Comparison of ENCODE assay signal across 21 mouse cellular contexts in genomic region chr4:35477211-35478005, GRCm38 (mm10).
DNase-seq lines count a peak whose midpoint lies in the region; ATAC-seq lines count a peak whose summit lies in the region.
"Had no signal": no experiment of that assay in that cellular context is flagged by ENCODE, and none has a peak within 500 bp of the region (broad histone marks: within the 10 kb centered on the region; RNA-seq: fewer than 3 reads in every experiment).

No protein-coding gene starts in this region.

- H3K9me3 ChIP-seq in hindbrain, embryonic 11.5 days (ENCODE audit: control insufficient read depth, low read length) = no peaks in the 10 kb centered on the region
- H3K9me3 ChIP-seq in hindbrain, embryonic 14.5 days (ENCODE audit: control insufficient read depth, low read length) = no peaks in the 10 kb centered on the region
- H3K9me3 ChIP-seq in embryonic facial prominence, embryonic 11.5 days (replicated peaks; ENCODE audit: control insufficient read depth, low read length) = no peaks in the 10 kb centered on the region
- no peaks in the 10 kb centered on the region for H3K9me3 ChIP-seq in limb, embryonic 11.5 days (ENCODE audit: control insufficient read depth, low read length)
- H3K9me3 ChIP-seq: forebrain, embryonic 15.5 days; heart, embryonic 15.5 days had no signal

- H3K4me1 ChIP-seq in hindbrain, embryonic 11.5 days (replicated peaks; ENCODE audit: control insufficient read depth, insufficient read depth, low read length) = no peaks in the 10 kb centered on the region
- H3K4me1 ChIP-seq in hindbrain, embryonic 14.5 days (replicated peaks; ENCODE audit: control insufficient read depth, insufficient read depth, low read length) = no peaks in the 10 kb centered on the region
- no peaks in the 10 kb centered on the region for H3K4me1 ChIP-seq in embryonic facial prominence, embryonic 11.5 days (ENCODE audit: control insufficient read depth, insufficient read depth, low read length)
- no peaks in the 10 kb centered on the region for H3K4me1 ChIP-seq in limb, embryonic 11.5 days (ENCODE audit: control insufficient read depth, insufficient read depth, low read length)
- H3K4me1 ChIP-seq: forebrain, embryonic 15.5 days; heart, embryonic 15.5 days; neural tube, embryonic 13.5 days had no signal

- H3K36me3 ChIP-seq in hindbrain, embryonic 11.5 days (ENCODE audit: control insufficient read depth, insufficient read depth, low read length) = no peaks in the 10 kb centered on the region
- no peaks in the 10 kb centered on the region for H3K36me3 ChIP-seq in hindbrain, embryonic 14.5 days (replicated peaks; ENCODE audit: control insufficient read depth, insufficient read depth)
- H3K36me3 ChIP-seq in embryonic facial prominence, embryonic 11.5 days (replicated peaks; ENCODE audit: control insufficient read depth, insufficient read depth, low read depth, low read length) = no peaks in the 10 kb centered on the region
- no peaks in the 10 kb centered on the region for H3K36me3 ChIP-seq in limb, embryonic 11.5 days (ENCODE audit: control insufficient read depth, insufficient read depth, low read length)
- H3K36me3 ChIP-seq: forebrain, embryonic 15.5 days; heart, embryonic 15.5 days; neural tube, embryonic 13.5 days had no signal

- peak; percentile 6 for DNase-seq in hindbrain, embryonic 11.5 days (ENCODE audit: low spot score)
- DNase-seq in hindbrain, embryonic 14.5 days (ENCODE audit: low spot score) = no peak
- peak; percentile 54 for DNase-seq in embryo, embryonic 10 days (ENCODE audit: low spot score)
- peak; percentile 79 for DNase-seq in embryonic facial prominence, embryonic 11.5 days (ENCODE audit: low spot score)
- DNase-seq in limb, embryonic 11.5 days (ENCODE audit: low spot score) = peak; percentile 64
- DNase-seq in spleen, postnatal 36 days (ENCODE audit: low spot score in 2 of 2) = no peak
- DNase-seq in spleen, adult 12 weeks (ENCODE audit: low spot score) = no peak
- DNase-seq: cerebellum, adult 2 months; cerebellum, postnatal 36 days; gastrocnemius, postnatal 36 days; heart, postnatal 4 days; kidney, postnatal 36 days; layer of hippocampus, postnatal 36 days; lung, adult 18-20 months; midbrain, embryonic 14.5 days; right cerebral cortex, adult 18-20 months; thymus, postnatal 36 days had no signal

- no peak overlapping the region for H3K4me2 ChIP-seq in hindbrain, embryonic 11.5 days (replicated peaks; ENCODE audit: low read depth, low read length)
- no peak overlapping the region for H3K4me2 ChIP-seq in hindbrain, embryonic 14.5 days (replicated peaks)
- H3K4me2 ChIP-seq in embryonic facial prominence, embryonic 11.5 days (ENCODE audit: low read depth, low read length) = no peak overlapping the region
- H3K4me2 ChIP-seq in limb, embryonic 11.5 days (ENCODE audit: low read depth, severe bottlenecking) = no peak overlapping the region
- H3K4me2 ChIP-seq: forebrain, embryonic 15.5 days; heart, embryonic 15.5 days; neural tube, embryonic 13.5 days had no signal

- H3K4me3 ChIP-seq in hindbrain, embryonic 11.5 days (ENCODE audit: low read depth, low read length) = no peak overlapping the region
- H3K4me3 ChIP-seq in hindbrain, embryonic 14.5 days (replicated peaks; ENCODE audit: low read length) = no peak overlapping the region
- H3K4me3 ChIP-seq in embryonic facial prominence, embryonic 11.5 days (ENCODE audit: low read depth, low read length) = no peak overlapping the region
- no peak overlapping the region for H3K4me3 ChIP-seq in limb, embryonic 11.5 days (ENCODE audit: low read depth, low read length)
- H3K4me3 ChIP-seq: forebrain, embryonic 15.5 days; heart, embryonic 15.5 days; neural tube, embryonic 13.5 days had no signal

- H3K27me3 ChIP-seq in hindbrain, embryonic 11.5 days (ENCODE audit: control insufficient read depth, insufficient read depth, low read length) = no peaks in the 10 kb centered on the region
- no peaks in the 10 kb centered on the region for H3K27me3 ChIP-seq in hindbrain, embryonic 14.5 days (ENCODE audit: control insufficient read depth, insufficient read depth, low read length)
- H3K27me3 ChIP-seq in embryonic facial prominence, embryonic 11.5 days (ENCODE audit: control insufficient read depth, insufficient read depth, low read length) = no peaks in the 10 kb centered on the region
- H3K27me3 ChIP-seq in limb, embryonic 11.5 days (ENCODE audit: control insufficient read depth, insufficient read depth, low read length) = no peaks in the 10 kb centered on the region
- H3K27me3 ChIP-seq: forebrain, embryonic 15.5 days; heart, embryonic 15.5 days; neural tube, embryonic 13.5 days had no signal

- no peak overlapping the region for H3K27ac ChIP-seq in hindbrain, embryonic 11.5 days (ENCODE audit: low read depth, low read length)
- no peak overlapping the region for H3K27ac ChIP-seq in hindbrain, embryonic 14.5 days
- H3K27ac ChIP-seq in embryonic facial prominence, embryonic 11.5 days (replicated peaks; ENCODE audit: low read depth, low read length) = 0 out of 2 replicates have a peak overlapping the region, but pooled peaks have one; percentile 47
- H3K27ac ChIP-seq in limb, embryonic 11.5 days (replicated peaks; ENCODE audit: low read depth, low read length) = 0 out of 2 replicates have a peak overlapping the region, but pooled peaks have one; percentile 10
- H3K27ac ChIP-seq: forebrain, embryonic 15.5 days; heart, embryonic 15.5 days; neural tube, embryonic 13.5 days had no signal

- no peak overlapping the region for H3K9ac ChIP-seq in hindbrain, embryonic 11.5 days (ENCODE audit: low read depth, low read length)
- H3K9ac ChIP-seq in hindbrain, embryonic 14.5 days = no peak overlapping the region
- H3K9ac ChIP-seq in embryonic facial prominence, embryonic 11.5 days (replicated peaks; ENCODE audit: low read length) = no peak overlapping the region
- H3K9ac ChIP-seq in limb, embryonic 11.5 days (ENCODE audit: low read length) = no peak overlapping the region
- H3K9ac ChIP-seq: forebrain, embryonic 15.5 days; heart, embryonic 15.5 days; neural tube, embryonic 13.5 days had no signal

- WGBS in hindbrain, embryonic 11.5 days = 59% methylated on average over 7 of the region's 7 CpGs
- 59% methylated on average over 7 of the region's 7 CpGs for WGBS in hindbrain, embryonic 14.5 days
- 31% methylated on average over 7 of the region's 7 CpGs for WGBS in embryonic facial prominence, embryonic 11.5 days
- WGBS in limb, embryonic 11.5 days = 32% methylated on average over 7 of the region's 7 CpGs

- no peak for ATAC-seq in hindbrain, embryonic 11.5 days (ENCODE audit: low FRiP score)
- ATAC-seq in hindbrain, embryonic 14.5 days (ENCODE audit: low FRiP score) = no peak
- peak; percentile 62 for ATAC-seq in embryonic facial prominence, embryonic 11.5 days (replicated peaks; ENCODE audit: insufficient number of reproducible peaks, low FRiP score, low TSS enrichment, low read depth)
- ATAC-seq in limb, embryonic 11.5 days (ENCODE audit: insufficient number of reproducible peaks, low FRiP score, low TSS enrichment, low read depth) = peak; percentile 72
- ATAC-seq: forebrain, embryonic 15.5 days; inflammation-experienced regulatory T-cells, adult 6 months had no signal

Comparison
In these comparisons a context has a peak if more than half of its experiments do, and no peak if none do; other contexts are left out.
1. DNase-seq: peak in hindbrain, embryonic 11.5 days (single experiment), embryo, embryonic 10 days (single experiment), embryonic facial prominence, embryonic 11.5 days (single experiment) and limb, embryonic 11.5 days (single experiment); none in hindbrain, embryonic 14.5 days (single experiment), spleen, postnatal 36 days (0 of 2) and spleen, adult 12 weeks (single experiment).
2. ATAC-seq: peak in embryonic facial prominence, embryonic 11.5 days (single experiment) and limb, embryonic 11.5 days (single experiment); none in hindbrain, embryonic 11.5 days (single experiment) and hindbrain, embryonic 14.5 days (single experiment).
3. H3K27ac ChIP-seq: peak in embryonic facial prominence, embryonic 11.5 days (single experiment) and limb, embryonic 11.5 days (single experiment); none in hindbrain, embryonic 11.5 days (single experiment) and hindbrain, embryonic 14.5 days (single experiment).